Mouse (Mus musculus) bone marrow macrophage, adult 2 months (primary cell): ENCODE measurements around the gene Dohh.

Experiments used
- CTCF ChIP-seq: IDR thresholded peaks from 2 replicates; pipeline ENCODE4 v1.5.1; 2012; ENCODE audit warnings: low read depth, mild to moderate bottlenecking, low read length, moderate library complexity
- POLR2A ChIP-seq: IDR thresholded peaks from 2 replicates; pipeline ENCODE4 v1.6.1; 2012; ENCODE audit warnings: mild to moderate bottlenecking, low read depth, low read length, borderline replicate concordance

DNA sequence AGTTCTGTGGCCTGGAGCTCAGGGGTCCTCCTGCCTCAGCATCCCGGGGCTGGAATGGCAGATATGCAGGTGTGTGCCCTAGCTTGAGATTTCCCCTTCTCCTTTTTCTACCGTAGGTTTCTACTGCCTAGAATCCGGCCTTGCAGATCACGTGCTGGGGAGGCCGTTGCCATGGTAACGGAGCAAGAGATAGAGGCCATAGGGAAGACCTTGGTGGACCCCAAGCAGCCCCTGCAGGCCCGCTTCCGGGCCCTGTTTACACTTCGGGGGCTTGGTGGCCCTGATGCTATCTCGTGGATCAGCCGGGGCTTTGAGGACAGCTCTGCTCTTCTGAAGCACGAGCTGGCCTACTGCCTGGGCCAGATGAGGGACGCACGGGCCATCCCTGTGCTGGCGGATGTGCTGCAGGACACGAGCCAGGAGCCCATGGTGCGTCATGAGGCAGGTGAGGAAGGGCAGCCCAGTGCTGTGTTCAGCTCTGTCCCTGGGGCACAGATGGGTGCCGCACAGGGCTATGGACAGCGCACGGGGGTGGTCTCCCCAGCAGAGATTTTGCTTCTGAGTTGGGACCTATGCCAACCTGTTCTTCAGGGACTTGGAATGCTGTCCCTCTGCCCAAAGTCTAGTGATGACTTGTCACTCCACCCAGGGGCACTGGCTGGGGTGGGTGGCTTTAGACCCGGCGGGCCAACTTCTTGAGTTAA is 1.5 kb downstream of the Dohh start:
- TF ChIP-seq CTCF (no peak), POLR2A (no peak)
